Mouse (Mus musculus): ENCODE measurements around the gene Arhgap24.

Gene Arhgap24

GRCm38 (mm10) chr5:102502333-102502732 lies 21.1 kb downstream of the Arhgap24 start:
- DNase-seq (ENCODE audit: low spot score) = no peak

- DNase-seq (ENCODE audit: low spot score) = no peak
Measured at GRCm38 (mm10) chr5:102503066-102503465, 21.9 kb downstream of the Arhgap24 start.

DNA sequence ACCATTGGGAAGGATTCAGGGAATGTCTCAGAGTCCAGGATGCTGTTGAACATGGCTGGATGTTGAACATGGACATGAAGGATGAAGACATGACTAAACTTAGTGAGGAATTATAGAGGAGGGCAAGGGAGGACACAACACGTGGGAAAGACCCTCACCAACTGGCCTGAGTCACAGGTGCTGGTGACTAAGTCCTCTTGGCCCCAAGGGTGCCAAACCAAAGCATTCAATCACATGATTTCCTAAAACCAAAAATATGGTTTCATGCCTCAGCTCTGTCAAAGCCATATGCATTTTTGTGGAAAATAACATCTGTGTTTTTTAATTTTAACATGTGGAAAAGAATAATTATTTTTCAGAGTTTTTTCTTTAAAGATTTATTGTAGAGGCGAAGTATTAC lies 22.7 kb downstream of the Arhgap24 start:
- no peak for DNase-seq (ENCODE audit: low spot score)

DNA sequence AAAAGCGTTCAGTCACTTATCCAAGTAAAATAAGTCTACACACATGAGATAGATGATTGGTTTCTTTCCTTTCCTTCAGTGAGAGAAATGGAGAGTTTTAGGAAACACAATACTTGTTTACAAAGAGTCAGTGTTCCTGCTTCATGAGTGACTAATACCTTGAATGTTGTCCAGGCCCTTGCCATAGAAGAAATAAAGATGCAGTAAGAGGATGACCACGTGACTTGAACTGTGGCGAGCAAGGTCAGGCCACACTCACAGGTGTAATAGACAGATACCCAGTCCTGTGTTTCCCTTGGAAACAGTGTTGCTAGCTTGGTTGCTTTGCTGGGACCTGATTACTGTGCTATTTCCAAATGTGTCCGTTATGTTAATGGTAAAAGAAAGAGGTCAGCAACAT lies 23.4 kb downstream of the Arhgap24 start:
- DNase-seq (ENCODE audit: low spot score) = no peak

- DNase-seq (ENCODE audit: low spot score) = no peak
Measured at GRCm38 (mm10) chr5:102508162-102508561, 27.0 kb downstream of the Arhgap24 start.

DNA sequence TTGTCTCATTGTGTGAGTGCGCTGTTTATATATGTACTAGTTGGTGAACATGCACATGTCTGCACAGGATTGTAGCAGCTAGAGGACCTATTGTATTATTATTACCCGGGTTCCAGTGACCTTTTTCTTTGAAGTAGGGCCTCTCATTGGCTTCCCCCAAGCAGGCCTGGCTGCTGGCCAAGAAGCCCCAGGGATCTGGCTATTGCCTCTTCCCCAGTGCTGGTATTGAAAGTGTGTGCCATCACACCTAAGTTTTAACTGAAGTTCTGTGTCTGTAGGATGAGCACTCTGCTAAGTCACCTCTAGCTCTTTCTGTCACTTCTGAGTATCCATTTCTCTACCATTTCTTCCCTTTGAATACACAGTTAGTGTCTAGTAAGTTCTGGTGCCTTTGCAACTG lies 28.2 kb downstream of the Arhgap24 start:
- no peak for DNase-seq (ENCODE audit: low spot score)

DNA sequence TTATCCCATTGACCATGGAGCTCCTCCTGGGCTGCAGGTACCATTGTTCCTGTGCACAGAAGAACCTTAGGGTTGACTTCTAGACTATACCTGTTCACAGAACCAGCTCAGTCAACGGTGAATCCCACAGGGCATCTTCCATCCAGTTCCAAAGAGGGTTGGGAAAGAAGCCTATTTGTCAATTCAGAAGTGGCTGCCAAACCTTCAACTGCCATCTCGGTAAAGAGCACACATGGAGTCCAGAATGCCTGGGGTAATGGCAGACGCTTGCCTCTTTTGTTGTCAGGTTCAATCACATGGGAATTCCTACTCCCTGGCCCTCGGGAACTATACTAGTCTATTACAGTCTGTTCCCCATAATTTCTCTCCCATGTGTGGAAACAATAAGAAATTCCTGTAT lies 30.5 kb downstream of the Arhgap24 start:
- no peak for DNase-seq (ENCODE audit: low spot score)

DNA sequence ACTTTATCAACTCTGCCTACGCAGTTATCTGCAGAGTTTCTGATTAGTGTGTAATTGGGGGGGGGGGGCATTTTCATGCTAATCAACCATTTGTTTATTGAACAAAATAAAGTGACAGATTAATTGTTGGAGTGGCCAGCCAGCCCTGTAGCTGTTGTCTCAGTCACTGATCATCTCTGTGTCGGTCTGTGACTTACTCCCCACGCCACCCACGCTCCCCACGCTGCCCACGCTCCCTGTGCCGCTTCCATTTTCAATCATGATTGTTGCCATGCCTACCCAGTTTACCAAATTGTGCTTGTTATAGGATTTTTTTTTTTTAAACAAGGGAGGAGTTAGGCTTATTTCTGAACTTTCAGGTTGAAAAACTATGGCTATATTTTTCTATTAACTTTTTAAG lies 34.3 kb downstream of the Arhgap24 start:
- no peak for DNase-seq (ENCODE audit: low spot score)

GRCm38 (mm10) chr5:102520506-102520905 lies 39.3 kb downstream of the Arhgap24 start:
- no peak for DNase-seq (ENCODE audit: low spot score)

- DNase-seq (ENCODE audit: low spot score) = no peak
Measured at GRCm38 (mm10) chr5:102535311-102535710, 54.1 kb downstream of the Arhgap24 start.

DNA sequence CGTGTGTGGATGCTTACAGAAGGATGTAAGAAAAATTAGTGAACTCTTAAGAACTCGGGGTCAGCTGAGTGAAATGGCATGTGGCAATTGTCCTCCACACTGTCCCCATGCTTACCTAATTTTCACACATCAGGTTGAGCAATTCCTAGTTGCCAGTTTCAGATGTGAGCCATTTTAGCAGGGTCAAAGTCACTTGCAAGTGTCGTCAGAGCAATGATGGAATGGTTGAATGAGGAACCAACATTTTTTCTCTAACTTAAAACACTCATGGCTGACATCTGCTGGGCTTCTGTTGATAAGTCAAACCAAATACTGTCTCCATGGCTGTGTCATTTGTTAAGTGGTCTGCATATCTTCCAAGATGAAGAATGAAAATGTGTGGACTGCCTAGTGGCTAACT lies 56.6 kb downstream of the Arhgap24 start:
- DNase-seq (ENCODE audit: low spot score) = no peak

- DNase-seq (ENCODE audit: low spot score) = no peak
Measured at GRCm38 (mm10) chr5:102546296-102546695, 65.1 kb downstream of the Arhgap24 start.

DNA sequence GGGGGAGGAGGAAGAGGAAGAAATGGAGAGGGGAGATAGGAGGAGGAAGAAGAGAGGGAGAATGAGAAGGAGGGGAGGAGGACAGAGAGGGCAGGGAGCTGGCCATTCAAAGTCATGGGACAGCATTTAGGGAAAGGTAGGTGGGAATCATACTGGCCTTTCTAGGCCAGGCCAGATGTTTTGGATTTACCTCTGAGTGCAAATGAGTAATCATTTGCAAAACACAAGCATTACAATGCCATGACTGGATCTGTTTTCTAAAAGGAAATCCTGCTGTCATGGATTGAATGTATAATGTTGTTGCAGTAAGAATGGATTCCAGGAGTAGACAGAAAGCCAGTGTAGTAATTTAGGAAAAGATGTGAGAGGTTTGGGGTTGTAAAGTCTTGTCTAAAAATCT lies 66.6 kb downstream of the Arhgap24 start:
- DNase-seq (ENCODE audit: low spot score) = no peak

- no peak for DNase-seq (ENCODE audit: low spot score)
Measured at GRCm38 (mm10) chr5:102548382-102548781, 67.2 kb downstream of the Arhgap24 start.

- DNase-seq (ENCODE audit: low spot score) = no peak
Measured at GRCm38 (mm10) chr5:102550211-102550610, 69.0 kb downstream of the Arhgap24 start.

GRCm38 (mm10) chr5:102550870-102551637 lies 69.9 kb downstream of the Arhgap24 start:
- no peak for DNase-seq (ENCODE audit: low spot score)

DNA sequence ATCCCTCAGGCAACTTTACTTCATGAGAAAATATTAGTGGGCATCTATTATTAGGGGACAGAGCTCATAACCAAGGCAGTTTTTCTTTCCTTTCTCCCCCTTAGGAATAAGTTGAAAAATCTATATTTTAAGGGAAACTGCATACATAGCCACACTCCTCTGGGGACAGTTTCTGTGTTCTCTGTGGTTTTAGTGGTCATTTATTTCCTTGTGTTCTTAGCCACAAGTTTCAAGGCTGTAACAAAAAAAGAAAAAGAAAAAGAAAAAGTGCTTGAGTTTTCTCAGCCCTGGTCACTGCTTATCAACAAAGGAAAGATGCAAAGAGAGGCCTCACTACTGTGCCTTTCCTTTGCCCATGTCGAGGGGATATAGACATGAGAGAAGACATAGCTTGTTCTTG lies 71.3 kb downstream of the Arhgap24 start:
- DNase-seq (ENCODE audit: low spot score) = no peak

GRCm38 (mm10) chr5:102555958-102556357 lies 74.8 kb downstream of the Arhgap24 start:
- DNase-seq (ENCODE audit: low spot score) = no peak

GRCm38 (mm10) chr5:102560270-102560669 lies 79.1 kb downstream of the Arhgap24 start:
- no peak for DNase-seq (ENCODE audit: low spot score)

GRCm38 (mm10) chr5:102563971-102564370 lies 82.8 kb downstream of the Arhgap24 start:
- DNase-seq (ENCODE audit: low spot score) = no peak

GRCm38 (mm10) chr5:102568764-102569163 lies 87.6 kb downstream of the Arhgap24 start:
- DNase-seq (ENCODE audit: low spot score) = no peak

DNA sequence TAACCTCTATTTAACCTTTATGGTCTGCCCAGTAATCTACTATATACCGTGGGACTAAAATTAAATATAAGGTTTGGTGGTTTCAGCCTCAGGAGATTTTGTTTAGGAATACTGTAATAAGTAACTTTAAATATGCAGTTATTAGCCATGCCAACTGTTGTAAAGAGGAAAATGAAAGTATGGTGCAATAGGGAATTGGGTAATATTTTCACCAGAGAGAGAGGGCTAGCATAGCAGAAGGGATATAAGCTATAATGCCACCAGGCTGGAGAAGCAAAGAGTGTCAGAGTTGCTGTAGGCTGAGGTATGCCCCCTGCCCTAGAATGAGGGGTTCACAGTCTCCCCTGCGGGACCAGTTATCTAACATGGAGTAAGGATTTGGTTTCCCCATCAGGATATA lies 90.3 kb downstream of the Arhgap24 start:
- DNase-seq (ENCODE audit: low spot score) = no peak

- DNase-seq (ENCODE audit: low spot score) = no peak
Measured at GRCm38 (mm10) chr5:102576750-102577149, 95.6 kb downstream of the Arhgap24 start.

DNA sequence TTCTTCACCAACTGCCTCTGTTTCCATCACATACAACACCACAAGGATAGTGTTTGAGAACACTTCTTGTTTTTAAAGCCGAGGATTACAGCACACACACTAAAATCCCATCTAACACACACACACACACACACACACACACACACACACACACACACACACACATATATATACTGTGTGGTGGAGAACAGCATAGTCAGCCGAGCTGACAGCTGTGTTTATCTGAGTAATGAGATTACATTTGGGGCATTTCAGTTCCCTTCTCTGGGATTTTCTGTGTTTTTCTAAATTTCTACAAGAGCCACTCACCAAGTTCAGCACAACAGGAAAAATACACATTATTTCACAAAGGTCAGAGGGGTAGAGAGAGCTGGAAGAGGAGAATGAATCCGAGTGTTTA lies 96.5 kb downstream of the Arhgap24 start:
- DNase-seq (ENCODE audit: low spot score) = no peak

All from MN1 (cell line).